Mouse (Mus musculus) ES-Bruce4 (cell line): ENCODE data around the gene Nucb2. TPM values are rescaled to one million over a fixed set of nuclear protein-coding genes. Genes with fewer than 3 reads are reported as not detected.

Source experiments
- H3K27ac ChIP-seq: 2 replicates; pipeline ENCODE4 v1.5.1; 2012; ENCODE audit warnings: low read length, inconsistent platforms; ENCODE audit not compliant: insufficient read depth
- H3K27me3 ChIP-seq: 2 replicates; pipeline ENCODE4 v1.6.1; 2012; ENCODE audit warnings: mild to moderate bottlenecking, low read length, inconsistent platforms; ENCODE audit not compliant: control insufficient read depth, poor library complexity, insufficient read depth, severe bottlenecking
- H3K36me3 ChIP-seq: 2 replicates; pipeline ENCODE4 v1.6.1; 2012; ENCODE audit warnings: inconsistent platforms, mild to moderate bottlenecking, low read length, moderate library complexity; ENCODE audit not compliant: control insufficient read depth, poor library complexity, insufficient read depth, severe bottlenecking
- H3K4me1 ChIP-seq: one replicate; pipeline ENCODE4 v1.8.1; 2011; ENCODE audit warnings: low read length; ENCODE audit not compliant: control insufficient read depth, insufficient read depth
- H3K4me3 ChIP-seq: 2 replicates; pipeline ENCODE4 v1.5.1; 2011; ENCODE audit warnings: low read depth, mild to moderate bottlenecking, low read length
- H3K9ac ChIP-seq: 2 replicates; pipeline ENCODE4 v1.6.1; 2012; ENCODE audit warnings: low read depth, mild to moderate bottlenecking, inconsistent platforms; ENCODE audit not compliant: poor library complexity, severe bottlenecking
- H3K9me3 ChIP-seq: replicated peaks from 2 replicates; pipeline ENCODE4 v1.6.1; 2012; ENCODE audit warnings: mild to moderate bottlenecking, low read length, inconsistent platforms; ENCODE audit not compliant: control insufficient read depth, poor library complexity, insufficient read depth, severe bottlenecking
- CTCF ChIP-seq: IDR thresholded peaks from one replicate; pipeline ENCODE4 v1.8.1; 2011; ENCODE audit warnings: low read depth, low read length
- EP300 ChIP-seq: IDR thresholded peaks from 2 replicates; pipeline ENCODE4 v1.6.1; 2011; ENCODE audit warnings: low read depth, low read length; ENCODE audit not compliant: insufficient read depth
- POLR2A ChIP-seq: IDR thresholded peaks from one replicate; pipeline ENCODE4 v1.8.1; 2011; ENCODE audit warnings: low read length; ENCODE audit not compliant: insufficient read depth
- polyA plus RNA-seq: library from polyadenylated mRNA; stranded (reverse); fragments of >200 nt; gene quantifications from 2 replicates; pipeline ENCODE4 v1.2.4, GENCODE M21; 2011; ENCODE audit warnings: low read depth; ENCODE audit not compliant: missing spikeins, insufficient read depth, insufficient read length

Gene Nucb2
- polyA plus RNA-seq, result 8.2 and 12.7 TPM in 2 replicates

GRCm38 (mm10) chr7:116503879-116504817, at the start of gene Nucb2:
TSS of gene Nucb2 (plus strand) at chr7:116504369.
- no peak within 1 kb of the TSS for H3K27ac ChIP-seq

DNA sequence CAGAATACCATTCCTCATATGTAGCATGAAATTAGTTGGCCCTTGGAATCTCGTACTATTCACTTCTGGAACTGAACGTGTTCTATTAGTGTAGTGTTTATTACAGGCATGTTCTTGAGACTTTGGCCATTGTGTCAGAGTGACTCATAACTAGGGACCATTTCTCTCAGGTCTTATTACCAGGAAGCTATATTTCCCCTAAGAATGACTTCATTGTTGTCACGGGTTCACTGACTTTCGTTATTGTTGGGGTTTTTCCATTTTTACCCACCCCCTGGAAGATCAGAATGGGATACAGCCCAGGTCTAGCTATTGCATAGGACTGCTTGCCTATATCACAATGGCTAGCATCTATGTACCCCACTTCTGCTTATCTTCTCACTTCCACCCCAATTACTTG, 47.2 kb upstream of the Nucb2 start:
- H3K9ac ChIP-seq, result no peak overlapping the region
- no peaks in the 10 kb centered on the region for H3K27me3 ChIP-seq
- no peaks in the 10 kb centered on the region for H3K9me3 ChIP-seq
- no peaks in the 10 kb centered on the region for H3K36me3 ChIP-seq
- no peak overlapping the region for H3K27ac ChIP-seq
- no peak overlapping the region for H3K4me3 ChIP-seq
- TF ChIP-seq EP300, result no peak
- TF ChIP-seq CTCF, result no peak
- TF ChIP-seq POLR2A, result no peak
- H3K4me1 ChIP-seq, result no peaks in the 10 kb centered on the region

More at GRCm38 (mm10) chr7:116503879-116504817, at the start of gene Nucb2:
- TF ChIP-seq POLR2A, result peak; percentile 81
- no peak for TF ChIP-seq EP300
- no peak for TF ChIP-seq CTCF
- Histone ChIP-seq H3K36me3 (no peaks in the 10 kb centered on the region), H3K9me3 (no peaks in the 10 kb centered on the region), H3K4me3 (peak within 1 kb of the TSS; percentile 97), H3K4me1 (no peaks in the 10 kb centered on the region), H3K9ac (peak within 1 kb of the TSS; percentile 59), H3K27me3 (no peaks in the 10 kb centered on the region)

- no peaks in the 10 kb centered on the region for H3K36me3 ChIP-seq
- H3K27me3 ChIP-seq, result no peaks in the 10 kb centered on the region
- no peaks in the 10 kb centered on the region for H3K4me1 ChIP-seq
- H3K4me3 ChIP-seq, result no peak overlapping the region
- TF ChIP-seq EP300 (no peak), CTCF (no peak), POLR2A (no peak)
- no peak overlapping the region for H3K27ac ChIP-seq
- no peak overlapping the region for H3K9ac ChIP-seq
- no peaks in the 10 kb centered on the region for H3K9me3 ChIP-seq
Observed at GRCm38 (mm10) chr7:116457391-116457790, 46.8 kb upstream of the Nucb2 start.

- Histone ChIP-seq H3K4me3 (no peak overlapping the region), H3K4me1 (no peaks in the 10 kb centered on the region), H3K9ac (no peak overlapping the region), H3K9me3 (no peaks in the 10 kb centered on the region), H3K27me3 (no peaks in the 10 kb centered on the region), H3K36me3 (no peaks in the 10 kb centered on the region), H3K27ac (no peak overlapping the region)
- no peak for TF ChIP-seq EP300
- no peak for TF ChIP-seq CTCF
- no peak for TF ChIP-seq POLR2A
Observed at GRCm38 (mm10) chr7:116458985-116459441, 45.2 kb upstream of the Nucb2 start.

- no peak overlapping the region for H3K9ac ChIP-seq
- H3K36me3 ChIP-seq, result no peaks in the 10 kb centered on the region
- no peaks in the 10 kb centered on the region for H3K27me3 ChIP-seq
- no peaks in the 10 kb centered on the region for H3K4me1 ChIP-seq
- no peak for TF ChIP-seq POLR2A
- TF ChIP-seq EP300, result 0 out of 2 replicates have a peak, but pooled peaks have one; percentile 30
- no peak overlapping the region for H3K4me3 ChIP-seq
- no peaks in the 10 kb centered on the region for H3K9me3 ChIP-seq
- no peak overlapping the region for H3K27ac ChIP-seq
Observed at GRCm38 (mm10) chr7:116462114-116462513, 42.1 kb upstream of the Nucb2 start.

DNA sequence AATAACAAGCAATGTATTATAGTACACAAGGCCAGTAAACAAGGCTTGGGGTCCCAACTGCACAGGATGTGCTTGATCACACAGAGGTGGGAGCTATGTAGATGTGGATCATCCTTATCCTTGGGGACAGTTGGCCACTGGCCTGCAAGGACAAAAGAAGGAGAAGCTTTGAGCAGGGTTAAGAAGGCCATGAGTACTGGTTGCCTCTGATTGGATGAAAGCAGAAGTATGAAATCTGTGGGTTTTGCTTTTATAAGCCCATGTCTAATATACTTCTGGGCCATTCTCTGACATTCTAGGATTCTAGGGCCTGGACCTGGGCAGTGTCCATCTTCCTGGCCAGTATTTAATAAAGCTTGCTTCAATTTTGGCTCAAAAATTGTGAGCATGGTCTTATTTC, 28.3 kb upstream of the Nucb2 start:
- TF ChIP-seq POLR2A, result no peak
- TF ChIP-seq EP300, result no peak
- TF ChIP-seq CTCF, result no peak
- Histone ChIP-seq H3K9ac (no peak overlapping the region), H3K4me3 (no peak overlapping the region), H3K36me3 (no peaks in the 10 kb centered on the region), H3K9me3 (no peaks in the 10 kb centered on the region), H3K27me3 (no peaks in the 10 kb centered on the region; the same call in 1 of the 2 replicates), H3K27ac (no peak overlapping the region), H3K4me1 (no peaks in the 10 kb centered on the region)
